8 mouse cellular contexts compared by ENCODE assay signal in genomic region chr14:55491291-55491833, GRCm38 (mm10). TPM values are rescaled to one million over a fixed set of nuclear protein-coding genes. Genes with fewer than 3 reads are reported as not detected.
DNase-seq lines count a peak whose midpoint lies in the region; ATAC-seq and TF ChIP-seq lines count a peak whose summit lies in the region.

No protein-coding gene starts in this region.

- no peaks in the 10 kb centered on the region for H3K36me3 ChIP-seq in thymus, adult 2 months (ENCODE audit: control insufficient read depth, insufficient read depth, low read length)
- peaks cover 33% of the 10 kb centered on the region for H3K36me3 ChIP-seq in hindbrain, embryonic 13.5 days
- no peaks in the 10 kb centered on the region for H3K36me3 ChIP-seq in megakaryocyte, embryonic 14.5 days (replicated peaks; ENCODE audit: low read length)

- no peak for TF ChIP-seq POLR2A in thymus, adult 2 months (IDR thresholded peaks at IDR 0.05; ENCODE audit: control insufficient read depth, extremely low read depth, insufficient read depth, low read length, poor library complexity)

- DNase-seq in thymus, adult 2 months = peak; percentile 40
- no peak for DNase-seq in thymus, postnatal 10 days (ENCODE audit: low spot score in 2 of 2)
- peak; percentile 80 to 87 for DNase-seq in cerebellum, postnatal 10 days
- peak; percentile 41 to 44 for DNase-seq in frontal cortex, postnatal 25 days (ENCODE audit: low spot score in 2 of 2)
- DNase-seq in left cerebral cortex, postnatal 14 days (ENCODE audit: low spot score in 2 of 2) = peak; percentile 52 to 56
- peak; percentile 49 for DNase-seq in spleen, adult 12 weeks (ENCODE audit: low spot score)

- intact Hi-C loops in left cerebral cortex, postnatal 14 days (cut with DNase I) = no loop called here

- no peak overlapping the region for H3K27ac ChIP-seq in thymus, adult 2 months (ENCODE audit: control insufficient read depth, insufficient read depth, low read length)
- peak overlapping the region; percentile 95 for H3K27ac ChIP-seq in hindbrain, embryonic 13.5 days

- peak overlapping the region; percentile 66 for H3K4me3 ChIP-seq in thymus, adult 2 months (ENCODE audit: control insufficient read depth, insufficient read depth, low read length)
- H3K4me3 ChIP-seq in hindbrain, embryonic 13.5 days = peak overlapping the region; percentile 86
- H3K4me3 ChIP-seq in megakaryocyte, embryonic 14.5 days (replicated peaks) = peak overlapping the region; percentile 93

- H3K4me1 ChIP-seq in thymus, adult 2 months (replicated peaks; ENCODE audit: control insufficient read depth, insufficient read depth, low read length) = peaks cover 9% of the 10 kb centered on the region
- peaks cover 24% of the 10 kb centered on the region for H3K4me1 ChIP-seq in hindbrain, embryonic 13.5 days (replicated peaks)
- peaks cover 32% of the 10 kb centered on the region for H3K4me1 ChIP-seq in megakaryocyte, embryonic 14.5 days

- H3K9ac ChIP-seq in hindbrain, embryonic 13.5 days = peak overlapping the region; percentile 95

- H3K27me3 ChIP-seq in thymus, adult 2 months (ENCODE audit: control insufficient read depth, insufficient read depth, low read length) = peaks cover 7% of the 10 kb centered on the region
- H3K27me3 ChIP-seq in hindbrain, embryonic 13.5 days = no peaks in the 10 kb centered on the region
- peaks cover 92% of the 10 kb centered on the region for H3K27me3 ChIP-seq in megakaryocyte, embryonic 14.5 days (replicated peaks)

- no peaks in the 10 kb centered on the region for H3K9me3 ChIP-seq in hindbrain, embryonic 13.5 days
- no peaks in the 10 kb centered on the region for H3K9me3 ChIP-seq in megakaryocyte, embryonic 14.5 days

- 2% methylated on average over 30 of the region's 30 CpGs for WGBS in thymus, adult 2 months
- 1% methylated on average over 30 of the region's 30 CpGs for WGBS in hindbrain, embryonic 13.5 days

- peak overlapping the region; percentile 77 for H3K4me2 ChIP-seq in hindbrain, embryonic 13.5 days

- peak; percentile 79 for ATAC-seq in hindbrain, embryonic 13.5 days (ENCODE audit: low FRiP score)

- no peak for TF ChIP-seq CTCF in thymus, adult 2 months (IDR thresholded peaks at IDR 0.05; ENCODE audit: borderline replicate concordance, control insufficient read depth, extremely low read depth, insufficient read depth, low read length, poor library complexity)

RNA-seq across cellular contexts. Expression of gene Carmil3, which starts 0.9 kb away (rescaled TPM):
- polyA plus RNA-seq in thymus, adult 2 months (2012; rRNA removed) = 20.6 and 25.4 TPM in 2 replicates
- 21.6 and 22.1 TPM in 2 replicates for polyA plus RNA-seq in hindbrain, embryonic 13.5 days (2015; fragmentation: Nextera tagmentation; extraction: Ambion mirVana)
- 10 to 100 TPM; 53.5 to 70.2 TPM for total RNA-seq in left cerebral cortex, postnatal 14 days (2021)
- polyA plus RNA-seq in megakaryocyte, embryonic 14.5 days (2012; ENCODE audit: insufficient read depth, low replicate concordance) = 1.9 TPM in 1 of 2 replicates, not detected in the other

RNA-seq across cellular contexts. Expression of gene Dhrs4, which starts 12.8 kb away (rescaled TPM):
- 38.3 and 46.8 TPM in 2 replicates for polyA plus RNA-seq in thymus, adult 2 months (2012; rRNA removed)
- polyA plus RNA-seq in hindbrain, embryonic 13.5 days (2015; fragmentation: Nextera tagmentation; extraction: Ambion mirVana) = 24.4 and 30.9 TPM in 2 replicates
- 10 to 100 TPM; 11.7 to 16.0 TPM for total RNA-seq in left cerebral cortex, postnatal 14 days (2021)
- polyA plus RNA-seq in megakaryocyte, embryonic 14.5 days (2012; ENCODE audit: insufficient read depth, low replicate concordance) = 17.5 and 33.7 TPM in 2 replicates

RNA-seq across cellular contexts. Expression of gene Cpne6, which starts 18.9 kb away (rescaled TPM):
- polyA plus RNA-seq in thymus, adult 2 months (2012; rRNA removed) = 0.98 and 1.0 TPM in 2 replicates
- 2.4 and 2.5 TPM in 2 replicates for polyA plus RNA-seq in hindbrain, embryonic 13.5 days (2015; fragmentation: Nextera tagmentation; extraction: Ambion mirVana)
- 100 to 1,000 TPM; 184 to 205 TPM for total RNA-seq in left cerebral cortex, postnatal 14 days (2021)
- polyA plus RNA-seq in megakaryocyte, embryonic 14.5 days (2012; ENCODE audit: insufficient read depth, low replicate concordance) = not detected in 2 replicates

RNA-seq across cellular contexts. Expression of gene Nrl, which starts 33.4 kb away (rescaled TPM):
- 0.50 and 0.70 TPM in 2 replicates for polyA plus RNA-seq in thymus, adult 2 months (2012; rRNA removed)
- 0.05 and 0.10 TPM in 2 replicates for polyA plus RNA-seq in hindbrain, embryonic 13.5 days (2015; fragmentation: Nextera tagmentation; extraction: Ambion mirVana)
- under 1 TPM; 0.33 to 0.61 TPM for total RNA-seq in left cerebral cortex, postnatal 14 days (2021)
- polyA plus RNA-seq in megakaryocyte, embryonic 14.5 days (2012; ENCODE audit: insufficient read depth, low replicate concordance) = not detected in 2 replicates

RNA-seq across cellular contexts. Expression of gene Pck2, which starts 48.7 kb away (rescaled TPM):
- polyA plus RNA-seq in thymus, adult 2 months (2012; rRNA removed) = 13.2 and 13.3 TPM in 2 replicates
- 20.7 and 21.5 TPM in 2 replicates for polyA plus RNA-seq in hindbrain, embryonic 13.5 days (2015; fragmentation: Nextera tagmentation; extraction: Ambion mirVana)
- 10 to 100 TPM; 18.6 to 19.5 TPM for total RNA-seq in left cerebral cortex, postnatal 14 days (2021)
- 19.1 and 50.7 TPM in 2 replicates for polyA plus RNA-seq in megakaryocyte, embryonic 14.5 days (2012; ENCODE audit: insufficient read depth, low replicate concordance)

Comparison
In these comparisons a context has a peak if more than half of its experiments do, and no peak if none do; other contexts are left out.
1. DNase-seq: peak in thymus, adult 2 months (single experiment), cerebellum, postnatal 10 days (2 of 2), frontal cortex, postnatal 25 days (2 of 2), left cerebral cortex, postnatal 14 days (2 of 2) and spleen, adult 12 weeks (single experiment); none in thymus, postnatal 10 days (0 of 2).
2. Peak in every context shown above with its lines, with median percentiles within 50 percentile points of each other: H3K4me3 ChIP-seq.